Mouse (Mus musculus): Measurements from ENCODE around the gene Flot2. TPM values are rescaled to one million over a fixed set of nuclear protein-coding genes. Genes with fewer than 3 reads are reported as not detected.

Gene Flot2
- total RNA-seq, 2 experiments from 2014 or later, result 74.4 to 81.6 TPM

DNA sequence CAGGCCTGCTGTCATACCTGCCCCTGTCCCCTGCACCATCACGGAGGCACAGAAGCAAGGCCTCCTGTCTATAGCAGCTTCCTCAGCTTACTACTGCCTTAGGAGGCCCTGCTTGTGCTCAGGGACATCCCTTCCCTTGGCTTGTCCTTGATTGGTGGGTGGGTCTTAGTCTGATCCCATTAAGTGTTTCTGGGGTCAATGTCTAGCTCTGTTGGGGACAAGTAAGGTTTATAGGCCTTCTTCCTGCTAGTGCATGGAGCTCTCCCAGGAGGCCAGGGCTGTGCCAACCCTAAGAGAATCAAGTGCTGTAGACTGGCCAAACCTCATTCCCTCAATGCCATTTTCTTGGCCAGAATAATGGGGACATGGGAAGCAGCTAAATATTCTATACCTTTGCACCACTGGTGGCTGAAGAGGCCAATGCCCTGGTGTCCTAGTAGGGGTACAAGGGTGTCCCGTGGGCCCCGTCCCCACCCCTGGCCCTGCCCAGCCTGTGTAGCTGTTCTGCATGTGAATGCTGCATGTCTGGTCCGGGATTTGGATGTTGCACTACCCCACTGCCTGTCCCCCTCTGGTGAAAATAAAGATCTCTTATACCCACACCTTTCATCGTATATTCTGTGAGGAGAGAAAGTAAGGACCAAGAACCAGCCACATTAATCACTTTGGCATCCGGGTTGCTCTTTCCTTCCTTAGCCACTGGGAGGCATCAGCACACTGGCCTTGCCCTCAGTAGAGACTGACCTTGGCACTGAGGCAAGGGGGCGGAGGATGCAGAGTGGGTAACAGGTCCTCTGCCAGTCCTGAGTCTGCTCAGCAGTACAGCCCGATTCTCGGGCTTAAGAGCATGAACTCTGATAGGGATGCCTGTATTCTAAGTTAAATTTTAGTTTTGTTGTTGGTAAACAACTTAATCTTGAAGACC is 22.4 kb downstream of the Flot2 start:
- peak; percentile 23 to 54 for DNase-seq (ENCODE audit: extremely low spot score in 1 of 2, low spot score in 1 of 2)

DNA sequence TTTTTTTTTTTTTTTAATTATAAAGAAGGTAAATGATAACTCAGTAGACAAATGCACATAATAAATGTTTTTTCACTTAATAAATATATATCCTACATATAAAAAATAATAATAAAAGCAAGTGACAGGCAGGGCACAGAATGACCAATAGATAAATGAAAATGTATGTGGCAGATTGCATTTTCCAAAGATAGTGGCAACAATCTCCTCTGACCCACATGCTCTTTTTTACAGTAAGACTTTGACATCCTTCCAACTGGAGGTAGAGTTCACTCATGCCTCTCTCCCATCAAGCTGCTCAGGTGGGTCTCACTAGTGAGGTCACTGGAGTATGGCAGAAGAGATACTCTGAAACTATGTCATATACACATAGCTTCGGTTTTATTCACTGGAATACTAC is 24.8 kb downstream of the Flot2 start:
- no peak for DNase-seq (ENCODE audit: extremely low spot score in 1 of 2, low spot score in 1 of 2)

DNA sequence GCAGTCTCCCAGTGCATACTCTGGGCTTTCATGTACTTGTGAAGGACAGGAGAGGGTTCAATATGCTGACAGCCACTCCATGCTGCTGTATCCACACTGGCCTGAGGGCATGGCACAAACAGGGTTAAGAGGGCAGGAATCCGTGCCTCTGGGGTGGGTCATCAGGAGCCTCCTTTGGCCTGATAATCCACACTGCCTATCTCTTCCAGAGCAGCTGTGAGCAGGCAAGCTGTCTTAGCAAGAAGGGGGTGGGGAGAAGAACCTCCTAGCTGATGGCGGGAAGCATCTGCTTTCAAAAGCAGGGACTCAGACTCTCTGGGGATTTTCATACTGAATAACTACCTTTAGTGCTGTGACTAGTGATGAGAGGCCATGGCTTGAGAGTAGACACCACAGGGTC is 28.2 kb downstream of the Flot2 start:
- DNase-seq (ENCODE audit: extremely low spot score in 1 of 2, low spot score in 1 of 2), result no peak

DNA sequence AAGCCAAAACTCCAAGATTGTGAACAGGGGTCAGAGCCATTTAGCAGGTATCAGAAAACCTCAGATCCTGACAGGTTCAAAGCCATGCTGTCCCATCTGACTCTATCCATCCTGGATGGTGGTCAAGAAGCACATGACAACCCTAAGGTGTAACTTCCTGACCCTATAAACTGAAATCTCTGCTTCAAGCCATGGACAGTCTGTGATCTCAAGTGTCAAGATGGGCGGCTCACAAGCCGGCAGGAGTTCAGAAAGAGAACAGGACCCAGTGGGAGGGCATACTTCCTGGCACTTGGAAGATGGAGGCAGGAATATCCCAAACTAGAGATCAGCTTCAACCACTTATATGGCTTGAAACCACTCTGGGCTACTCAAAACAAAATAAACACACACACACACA is 28.9 kb downstream of the Flot2 start:
- no peak for DNase-seq (ENCODE audit: extremely low spot score in 1 of 2, low spot score in 1 of 2)

DNA sequence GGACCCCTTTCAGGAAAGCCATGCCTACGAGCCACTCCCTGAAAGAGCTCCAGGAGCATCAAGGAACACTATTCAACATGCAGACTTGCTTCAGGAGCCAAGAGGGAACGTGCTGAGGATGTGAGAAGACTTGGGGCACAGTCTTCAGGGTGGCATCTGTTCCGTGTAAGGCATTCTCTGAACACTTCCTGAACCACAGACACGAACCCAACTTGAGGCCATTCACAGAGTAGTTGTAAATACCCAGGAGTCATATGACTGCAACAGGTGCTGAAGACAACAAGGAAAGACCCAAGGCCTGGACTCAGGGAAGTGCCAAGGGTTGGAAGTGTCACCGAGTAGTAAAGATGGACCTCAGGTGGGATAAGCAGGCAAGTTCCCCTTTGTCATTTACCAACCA is 29.8 kb downstream of the Flot2 start:
- DNase-seq (ENCODE audit: extremely low spot score in 1 of 2, low spot score in 1 of 2), result no peak

DNA sequence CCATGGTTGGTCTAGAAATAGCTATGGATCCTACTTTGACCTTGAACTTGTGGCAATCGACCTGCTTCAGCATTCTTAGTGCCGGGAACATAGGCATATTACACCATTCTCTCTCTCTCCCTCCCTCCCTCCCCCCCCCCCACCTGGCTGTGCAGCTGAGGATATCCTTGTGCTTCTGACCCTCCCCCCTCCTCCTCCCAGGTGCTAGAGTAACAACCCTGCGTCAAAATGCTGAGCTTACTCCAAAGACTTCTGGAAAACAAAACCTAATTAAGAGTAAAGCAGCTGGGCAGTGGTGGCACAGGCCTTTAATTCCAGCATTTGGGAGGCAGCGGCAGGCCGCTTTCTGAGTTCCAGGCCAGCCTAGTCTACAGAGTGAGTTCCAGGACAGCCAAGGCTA is 31.4 kb downstream of the Flot2 start:
- DNase-seq (ENCODE audit: extremely low spot score in 1 of 2, low spot score in 1 of 2), result no peak

DNA sequence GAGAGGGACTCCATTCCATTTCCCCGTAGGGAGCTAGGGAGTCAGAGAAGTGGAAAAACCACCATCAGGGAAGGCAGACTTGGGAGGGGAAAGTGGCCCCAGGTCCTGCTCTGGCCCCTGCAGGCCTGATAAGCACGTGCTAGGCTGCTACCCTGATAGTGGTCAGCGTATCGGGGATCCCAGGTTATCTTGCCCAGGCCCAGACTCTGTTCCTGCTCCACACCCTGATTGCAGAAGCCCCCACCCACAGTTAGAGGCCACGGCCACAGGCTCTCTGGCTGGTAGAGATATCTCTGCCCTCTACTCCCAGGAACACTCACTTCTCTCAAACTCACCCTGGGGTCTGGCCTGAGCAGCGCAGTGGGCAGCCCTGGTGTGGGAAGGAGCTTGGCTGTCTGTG is 31.9 kb downstream of the Flot2 start:
- no peak for DNase-seq (ENCODE audit: extremely low spot score in 1 of 2, low spot score in 1 of 2)

DNA sequence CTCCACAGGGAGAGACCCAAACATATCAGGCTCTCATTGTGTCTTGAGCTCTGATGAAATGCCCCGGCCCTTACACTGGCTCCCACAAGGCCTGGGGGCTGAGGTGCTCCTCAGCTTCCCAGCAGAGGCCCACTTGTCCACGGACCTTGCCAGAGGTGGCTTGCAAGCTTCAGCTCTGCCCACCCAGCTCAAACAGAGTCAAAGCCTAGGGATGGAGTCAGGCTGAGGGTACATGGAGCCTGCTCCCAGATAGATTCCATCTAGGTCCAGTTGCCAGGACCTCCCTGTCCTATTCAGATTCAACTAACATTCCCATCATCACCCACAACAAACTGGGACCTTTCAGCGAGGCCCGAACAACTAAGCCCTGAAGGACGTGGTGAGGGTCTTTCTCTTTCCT is 34.2 kb downstream of the Flot2 start:
- no peak for DNase-seq (ENCODE audit: extremely low spot score in 1 of 2, low spot score in 1 of 2)

DNA sequence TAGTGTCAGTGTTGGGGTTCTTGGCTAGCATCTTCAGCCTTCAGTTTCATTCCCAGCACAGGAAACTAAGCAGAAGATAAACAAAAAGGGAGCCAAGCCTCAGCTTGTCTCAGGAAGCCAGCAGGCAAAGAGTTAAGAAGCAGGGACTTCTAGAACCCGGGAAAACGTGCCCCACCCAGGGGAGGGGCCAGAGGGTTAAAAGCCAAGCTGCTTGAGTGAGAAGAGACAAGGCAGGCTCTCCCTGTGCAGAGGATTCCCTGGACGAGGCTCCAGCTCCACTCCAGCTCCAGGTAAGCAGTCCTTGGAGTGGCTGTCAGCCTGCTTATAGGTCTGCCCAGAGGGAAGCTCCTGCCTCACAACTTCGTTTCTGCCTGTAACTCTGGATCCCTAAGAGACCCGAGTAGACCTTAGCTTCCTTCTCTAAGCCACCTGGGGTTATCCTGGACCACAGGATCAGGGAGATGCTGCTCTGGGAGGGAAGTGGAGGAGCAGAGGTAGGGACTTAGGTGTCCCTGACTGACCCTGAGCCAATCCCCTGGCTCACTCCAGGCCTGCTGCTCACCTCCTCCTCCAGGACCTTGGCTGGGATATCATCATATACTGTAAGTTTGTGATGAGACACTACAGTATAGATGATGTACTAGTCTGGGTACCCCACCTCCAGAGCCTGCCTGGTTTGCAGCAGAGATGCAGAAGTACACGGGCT is 34.8 kb downstream of the Flot2 start:
- DNase-seq (ENCODE audit: extremely low spot score in 1 of 2, low spot score in 1 of 2), result no peak

DNA sequence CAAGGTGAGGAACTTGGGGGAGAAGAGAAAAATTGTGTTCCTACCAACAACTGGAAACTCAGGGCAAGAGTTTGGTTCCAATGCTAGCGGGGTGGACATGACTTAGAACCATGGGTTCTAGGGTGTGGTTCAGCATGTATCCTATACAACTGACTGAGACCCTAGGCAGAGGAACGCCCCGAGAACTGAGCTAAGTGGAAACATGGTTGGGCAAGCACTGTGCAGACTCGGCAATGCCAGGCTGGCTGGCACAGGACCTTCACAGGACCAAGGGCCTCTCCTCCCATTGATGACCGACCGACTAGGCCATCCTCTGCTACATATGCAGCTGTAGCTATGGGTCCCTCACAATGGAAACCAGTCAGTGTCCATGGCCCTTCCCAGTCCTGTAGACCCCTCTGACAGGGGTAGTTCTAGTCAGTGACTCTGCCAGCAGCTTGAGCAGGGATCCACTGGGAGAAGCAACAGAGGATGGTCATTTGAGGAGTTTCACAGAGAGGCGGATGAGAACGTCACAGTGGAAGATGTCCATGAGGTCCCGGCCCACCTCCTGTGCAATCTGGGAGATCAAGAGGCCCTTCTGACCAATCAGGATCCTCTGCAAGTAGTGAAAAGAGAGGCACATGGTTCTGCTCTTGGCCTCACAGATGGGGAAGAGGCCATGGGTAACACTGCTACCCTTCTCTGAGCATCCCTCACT is 36.0 kb downstream of the Flot2 start:
- DNase-seq (ENCODE audit: extremely low spot score in 1 of 2, low spot score in 1 of 2), result no peak

DNA sequence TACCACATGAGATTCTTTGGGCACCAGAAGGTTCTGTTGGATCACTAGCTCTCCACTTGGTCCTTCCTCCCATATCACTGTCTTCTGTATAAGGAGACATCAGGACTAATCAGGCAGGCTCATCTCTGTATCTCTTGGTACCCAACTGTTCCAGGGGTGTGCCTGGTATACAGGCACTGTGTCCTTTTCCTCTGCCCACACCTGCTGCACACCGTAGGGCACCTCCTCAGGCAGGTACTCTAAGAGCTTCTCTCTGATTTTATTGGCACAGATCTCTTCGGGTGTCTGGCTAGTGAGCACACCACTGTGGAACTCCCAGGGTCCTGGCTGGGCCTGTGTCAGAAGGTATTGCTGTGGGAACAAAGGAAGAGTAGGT is 36.5 kb downstream of the Flot2 start:
- DNase-seq (ENCODE audit: extremely low spot score in 1 of 2, low spot score in 1 of 2), result no peak

DNA sequence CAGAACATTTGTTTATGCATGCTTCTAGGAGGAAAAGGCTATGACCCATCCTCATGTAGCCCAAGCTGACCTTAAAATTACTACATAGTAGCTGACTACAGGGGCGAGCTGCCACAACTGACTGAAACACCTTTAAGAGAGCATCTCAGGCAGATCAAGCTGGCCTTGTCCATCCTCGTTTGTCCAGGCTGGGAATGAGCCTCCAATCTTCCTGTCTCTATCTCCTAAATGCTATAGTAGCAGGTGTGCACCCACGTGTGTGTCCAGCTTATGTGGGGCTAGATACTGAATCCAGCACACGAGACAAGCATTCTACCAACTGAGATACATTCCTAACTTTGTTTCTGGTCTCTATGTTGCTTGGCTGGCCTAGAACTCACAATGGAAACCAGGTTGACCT is 36.9 kb downstream of the Flot2 start:
- DNase-seq (ENCODE audit: extremely low spot score in 1 of 2, low spot score in 1 of 2), result no peak

DNA sequence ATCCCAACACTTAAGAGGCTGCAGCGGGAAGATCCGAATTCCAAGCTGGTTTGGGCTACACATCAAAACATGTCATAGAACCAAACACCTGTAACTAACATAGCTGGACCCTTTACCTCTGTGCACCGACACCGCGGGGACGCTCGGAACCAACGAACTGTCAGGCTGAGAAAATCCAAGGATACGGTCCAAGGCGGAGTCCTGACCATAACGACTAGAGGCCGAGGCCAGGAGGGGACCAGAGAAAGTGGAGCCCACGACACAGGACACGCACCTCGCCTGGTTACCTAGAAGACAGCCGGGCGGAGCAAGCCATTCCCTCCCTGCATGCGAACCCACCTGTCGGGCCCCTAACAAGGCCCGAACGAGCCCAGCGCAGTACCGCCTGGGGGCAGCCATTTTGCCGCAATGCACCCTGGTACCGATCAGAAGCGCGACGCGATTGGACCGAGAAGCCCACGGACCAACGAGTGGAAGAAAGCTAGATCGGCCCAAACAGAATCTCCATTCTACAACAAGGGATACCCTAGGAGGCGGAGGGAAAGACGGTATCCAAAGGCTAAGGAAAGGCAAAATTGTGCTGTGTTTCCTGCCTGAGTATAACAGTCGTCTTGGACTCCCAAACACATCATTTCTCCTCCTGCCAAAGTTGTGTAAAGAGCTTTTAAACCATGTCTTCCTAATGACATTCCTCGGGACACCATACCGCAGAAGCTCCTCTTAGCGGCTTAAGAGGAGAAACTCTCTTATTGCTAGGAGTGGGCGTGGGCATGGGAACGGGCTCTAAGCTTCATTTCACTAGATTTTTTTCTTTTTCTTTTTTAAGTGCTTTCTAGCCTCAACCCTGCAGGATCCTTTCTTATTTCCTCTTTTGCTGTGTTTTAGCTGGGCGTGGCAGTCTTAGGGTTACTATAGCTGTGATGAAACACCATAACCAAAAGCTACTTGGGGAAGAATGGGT is 42.5 kb downstream of the Flot2 start, which contains the start of gene Eral1:
Eral1 (minus strand) TSS at position 423 of the 961 bp plus-strand sequence.
- peak; percentile 71 to 83 for DNase-seq (ENCODE audit: extremely low spot score in 1 of 2, low spot score in 1 of 2)

DNA sequence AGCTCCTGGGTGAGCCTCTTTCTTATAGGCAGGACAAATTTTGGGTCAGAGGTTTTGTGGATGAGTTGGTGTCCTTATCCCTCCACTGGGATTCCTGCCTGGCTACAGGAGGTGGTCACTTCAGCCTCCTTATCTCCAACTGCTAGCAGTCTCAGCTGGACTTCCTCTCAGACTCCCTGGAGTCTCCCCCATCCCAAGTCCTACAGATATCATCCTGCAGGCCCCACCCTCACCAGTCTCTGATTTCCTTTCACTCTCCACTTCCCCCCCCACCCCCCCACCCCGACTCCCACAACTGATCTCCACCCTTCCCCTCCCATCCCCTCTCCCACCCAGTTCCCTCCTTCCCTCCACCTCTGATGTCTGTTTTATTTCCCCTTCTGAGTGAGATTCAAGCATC is 45.9 kb downstream of the Flot2 start:
- no peak for DNase-seq (ENCODE audit: extremely low spot score in 1 of 2, low spot score in 1 of 2)

DNA sequence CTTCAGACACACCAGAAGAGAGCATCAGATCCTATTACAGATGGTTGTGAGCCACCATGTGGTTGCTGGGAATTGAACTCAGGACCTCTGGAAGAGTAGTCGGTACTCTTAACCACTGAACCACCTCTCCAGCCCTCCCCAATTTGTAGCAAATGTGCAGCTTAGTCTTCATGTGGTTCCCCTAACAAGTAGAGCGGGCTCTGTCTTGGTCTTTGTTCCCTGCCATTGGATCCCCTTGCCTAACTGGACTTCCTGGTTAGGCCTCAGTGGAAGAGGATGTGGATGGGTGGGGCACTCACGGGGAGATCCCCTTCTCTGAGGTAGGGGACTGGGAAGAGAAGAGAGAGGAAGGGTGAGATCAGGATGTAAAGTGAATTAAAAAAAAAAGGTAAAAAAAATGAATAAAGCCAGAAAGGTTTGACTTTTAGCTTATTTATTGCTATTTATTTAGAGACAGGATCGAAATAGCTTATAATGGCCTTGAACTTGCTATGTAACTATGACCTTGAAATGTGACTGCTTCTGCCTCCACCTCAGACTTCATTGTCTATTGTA is 49.3 kb downstream of the Flot2 start:
- no peak for DNase-seq (ENCODE audit: extremely low spot score in 1 of 2, low spot score in 1 of 2)

DNA sequence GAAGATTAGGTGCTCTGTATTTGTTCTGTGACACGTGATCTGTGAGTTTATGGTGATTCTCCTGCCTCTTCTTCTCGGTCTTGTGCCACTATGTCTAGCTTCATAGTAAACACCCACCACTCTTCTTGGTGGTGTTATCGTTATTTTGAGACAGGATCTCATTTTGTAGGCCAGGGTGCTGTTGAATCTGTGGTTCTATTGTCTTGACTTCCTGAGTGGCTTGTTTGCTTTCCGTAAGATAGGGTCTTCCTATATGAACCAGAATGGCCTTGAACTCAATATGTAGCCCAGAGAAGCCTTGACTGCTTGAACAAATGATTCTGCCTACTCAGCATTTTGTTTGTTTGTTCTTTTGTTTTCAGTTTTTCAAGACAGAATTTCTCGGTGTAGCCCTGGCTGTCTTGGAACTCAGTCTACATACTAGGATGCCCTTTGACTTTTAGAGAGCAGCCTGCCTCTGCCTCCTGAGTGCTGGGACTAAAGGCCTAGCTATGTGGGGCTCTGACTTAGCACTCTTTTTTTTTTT is 50.1 kb downstream of the Flot2 start:
- no peak for DNase-seq (ENCODE audit: extremely low spot score in 1 of 2, low spot score in 1 of 2)

DNA sequence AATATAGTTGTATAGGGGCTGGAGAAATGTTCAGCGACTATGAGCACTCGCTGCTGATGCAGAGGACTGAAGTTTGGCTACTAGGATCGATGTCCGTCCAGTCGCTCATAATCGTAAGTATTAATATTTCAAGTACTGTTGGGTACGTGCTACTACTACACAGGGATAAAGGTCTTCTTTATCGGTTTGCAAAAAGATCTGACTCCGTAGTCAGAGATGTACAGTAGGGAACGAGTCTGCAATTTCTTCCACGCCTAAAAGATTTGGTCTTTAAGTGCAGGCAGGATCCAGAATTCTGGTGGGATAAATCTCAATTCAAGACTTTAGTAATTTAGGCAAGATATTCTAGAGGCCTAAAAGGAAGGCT is 56.4 kb downstream of the Flot2 start:
- no peak for DNase-seq (ENCODE audit: extremely low spot score in 1 of 2, low spot score in 1 of 2)

DNA sequence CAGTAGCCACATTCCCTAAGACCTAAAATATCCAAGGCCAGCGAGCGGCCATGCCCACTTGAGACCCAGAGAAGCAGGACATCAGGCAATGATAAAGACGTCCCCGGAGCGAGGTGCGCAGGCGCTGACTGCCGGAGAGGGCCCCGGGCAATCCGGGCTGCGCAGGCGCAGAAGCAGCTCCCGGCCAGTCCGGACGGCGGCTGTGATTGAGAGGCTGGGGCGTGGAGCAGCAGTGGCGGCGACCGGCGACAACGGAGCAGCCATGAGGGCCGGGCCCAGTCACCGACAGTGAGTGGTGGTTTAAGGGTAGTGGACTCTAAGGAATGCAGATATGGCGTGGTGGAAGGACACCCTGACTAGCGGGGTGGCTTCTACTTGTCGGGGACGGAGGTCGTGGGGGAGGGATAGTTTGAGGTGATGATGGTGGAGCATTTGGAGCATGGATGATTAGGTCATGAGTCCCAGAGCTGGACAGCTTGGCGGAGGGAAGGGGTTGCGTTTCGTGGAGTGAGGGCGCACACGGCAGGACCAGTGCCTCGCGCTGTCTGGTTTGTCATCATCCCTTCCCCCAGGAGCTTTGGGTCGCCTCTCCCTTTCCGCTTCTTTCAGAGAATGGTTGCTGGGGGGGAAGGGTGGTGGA is 56.9 kb downstream of the Flot2 start, which contains the start of gene Fam222b:
Fam222b (plus strand) TSS at position 157 of the 640 bp plus-strand sequence.
- DNase-seq (ENCODE audit: extremely low spot score in 1 of 2, low spot score in 1 of 2), result peak; percentile 86 to 89

DNA sequence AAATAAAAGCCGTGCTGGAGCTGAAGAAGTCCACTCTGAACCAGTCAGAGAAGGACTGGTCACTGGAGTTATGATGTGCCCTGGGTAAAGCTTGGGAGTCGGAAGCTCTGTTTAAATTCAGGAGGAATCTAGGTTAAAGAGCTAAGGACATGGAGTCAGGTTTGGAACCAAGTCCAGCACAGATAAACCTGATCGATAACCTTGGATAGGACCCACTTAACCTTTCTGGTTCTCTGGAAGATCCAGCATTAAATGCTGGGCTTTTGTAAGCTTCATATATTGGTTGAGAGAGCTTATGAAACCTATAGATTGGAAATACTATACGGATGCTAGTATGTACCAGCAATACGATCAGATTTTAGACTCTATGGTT is 57.4 kb downstream of the Flot2 start:
- DNase-seq (ENCODE audit: extremely low spot score in 1 of 2, low spot score in 1 of 2), result no peak
